In genomic region chr19:32752357-32752756, GRCm38 (mm10) we compare ENCODE assay signal across 18 mouse cellular contexts.
"Had no signal": no experiment of that assay in that cellular context is flagged by ENCODE, and none has a peak within 500 bp of the region (broad histone marks: within the 10 kb centered on the region; RNA-seq: fewer than 3 reads in every experiment).

No protein-coding gene starts in this region.

- H3K4me3 ChIP-seq: midbrain, embryonic 10.5 days; midbrain, embryonic 12.5 days; myocyte; neural tube, embryonic 13.5 days; neural tube, embryonic 15.5 days had no signal

- H3K4me2 ChIP-seq: lung, embryonic 14.5 days; midbrain, embryonic 12.5 days; neural tube, embryonic 13.5 days; neural tube, embryonic 15.5 days had no signal

- H3K9me3 ChIP-seq: midbrain, embryonic 10.5 days; midbrain, embryonic 12.5 days; neural tube, embryonic 13.5 days; neural tube, embryonic 15.5 days had no signal

- DNase-seq: lung, adult 18-20 months; lung, embryonic 14.5 days; lung, postnatal 10 days; lung, postnatal 4 days; midbrain, embryonic 14.5 days; retina, postnatal 1 day; right cerebral cortex, adult 18-20 months; right cerebral cortex, postnatal 25 days; right cerebral cortex, postnatal 4 days; spleen, adult 18-20 months; thymus, adult 18-20 months; thymus, postnatal 25 days had no signal

- H3K27ac ChIP-seq: midbrain, embryonic 10.5 days; midbrain, embryonic 12.5 days; neural tube, embryonic 13.5 days; neural tube, embryonic 15.5 days had no signal

- H3K27me3 ChIP-seq: neural tube, embryonic 13.5 days; neural tube, embryonic 15.5 days had no signal

- H3K36me3 ChIP-seq: midbrain, embryonic 10.5 days; midbrain, embryonic 12.5 days; neural tube, embryonic 13.5 days; neural tube, embryonic 15.5 days had no signal

- H3K9ac ChIP-seq: lung, embryonic 14.5 days; midbrain, embryonic 12.5 days; neural tube, embryonic 13.5 days; neural tube, embryonic 15.5 days had no signal

- ATAC-seq: midbrain, embryonic 16.5 days had no signal
